Mouse (Mus musculus): Measurements from ENCODE around the gene Efcc1.
"Not testable (repeated sequence)": the region's sequence is repeated elsewhere in the genome, so short reads cannot be mapped to it uniquely, and the experiment has no call there.

- TF ChIP-seq EP300 (IDR thresholded peaks at IDR 0.05; ENCODE audit: low read length); USF2 (conservative IDR thresholded peaks at IDR 0.05; ENCODE audit: low read depth, low read length); CTCF (conservative IDR thresholded peaks at IDR 0.05 in 1 of 2, IDR thresholded peaks at IDR 0.05 in 1 of 2; ENCODE audit: low read depth in 2 of 2, low read length in 2 of 2); ZKSCAN1 (IDR thresholded peaks at IDR 0.05; ENCODE audit: borderline replicate concordance, low read depth, low read length); SMC3 (IDR thresholded peaks at IDR 0.05; ENCODE audit: low read depth, low read length): not testable (repeated sequence)
Measured at GRCm38 (mm10) chr6:87764296-87764695, 33.6 kb downstream of the Efcc1 start.

Data from CH12.LX (cell line).